Mouse (Mus musculus) telencephalon, adult 2 months (tissue): ENCODE data around the gene D17Wsu92e.

Experiments used
- DNase-seq: peaks from one replicate; pipeline ENCODE4 v3.0.0-alpha.2; 2011; ENCODE audit warnings: low read depth, low spot score

The D17Wsu92e gene

DNA sequence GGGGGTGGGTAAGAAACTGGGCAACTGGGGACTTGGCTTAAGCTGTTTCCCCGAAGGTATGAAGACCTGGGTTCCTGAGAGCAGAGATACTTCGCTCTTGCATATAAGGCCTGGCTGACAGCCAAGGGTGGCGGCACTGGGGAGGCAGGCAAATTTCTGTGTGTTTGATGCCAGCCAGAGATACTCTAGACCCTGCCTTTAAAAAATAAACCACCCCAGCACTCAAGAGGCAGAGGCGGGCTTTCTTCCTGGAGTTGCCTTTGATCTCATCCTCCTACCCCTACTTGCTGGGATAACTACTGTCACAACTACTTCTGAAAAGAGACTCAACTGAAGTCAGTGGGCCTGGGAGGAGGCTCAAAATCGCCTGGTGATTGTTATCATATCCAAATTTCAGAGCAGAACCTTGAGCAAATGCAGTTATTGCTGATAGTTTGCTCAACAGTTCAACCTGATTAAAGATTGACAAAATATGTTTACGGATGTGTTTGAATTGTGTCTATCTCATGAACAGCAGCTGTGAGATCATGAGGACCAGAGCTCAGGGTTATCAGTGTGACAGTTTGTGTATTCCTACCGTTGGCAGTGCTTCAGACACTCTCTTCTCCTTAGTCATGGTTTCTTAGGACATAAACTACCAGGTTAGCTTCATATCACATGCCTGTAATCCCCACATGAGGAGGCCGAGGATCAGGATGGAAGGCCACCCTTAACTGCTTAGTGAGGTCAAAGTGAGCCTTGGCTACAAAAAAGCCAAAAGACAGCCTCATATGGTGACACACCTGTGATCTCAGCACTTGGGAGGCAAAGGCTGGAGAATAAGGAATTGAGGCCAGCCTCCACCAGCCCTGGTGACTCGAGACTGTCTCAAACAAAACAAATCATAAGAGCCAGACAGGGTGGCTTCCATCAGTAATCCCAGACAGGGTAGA lies 1.2 kb upstream of the D17Wsu92e start:
- DNase-seq: no peak

DNA sequence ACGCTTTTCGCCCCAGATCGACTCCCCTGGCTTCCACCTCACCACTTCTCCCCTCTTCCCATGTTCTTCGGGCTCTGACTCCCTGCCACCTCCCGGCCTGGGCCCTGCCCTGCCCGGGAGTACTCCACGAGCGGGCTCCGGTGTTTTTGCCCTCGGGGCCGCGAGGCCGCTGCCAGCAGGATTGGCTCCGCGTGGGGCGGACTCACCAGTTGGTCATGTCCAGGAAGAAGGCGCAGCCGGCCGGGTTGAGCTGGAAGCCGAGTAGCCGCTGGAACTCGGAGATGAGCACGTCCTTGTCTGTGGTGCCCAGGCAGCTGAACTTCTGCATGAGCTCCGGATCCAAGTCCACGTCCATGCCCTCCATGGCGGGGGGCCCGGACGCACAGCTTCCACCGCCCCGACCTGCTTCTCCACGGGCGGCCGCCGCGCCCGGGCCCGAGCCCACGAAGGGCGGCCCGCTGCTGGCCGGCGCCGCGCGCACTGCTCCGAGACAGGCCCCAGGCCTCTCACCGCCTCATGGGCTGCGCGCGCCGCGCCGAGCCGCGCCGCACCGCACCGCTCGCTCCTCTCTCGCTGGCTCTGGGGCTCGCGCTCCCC lies 379 bp downstream of the D17Wsu92e start:
- DNase-seq: no peak

DNA sequence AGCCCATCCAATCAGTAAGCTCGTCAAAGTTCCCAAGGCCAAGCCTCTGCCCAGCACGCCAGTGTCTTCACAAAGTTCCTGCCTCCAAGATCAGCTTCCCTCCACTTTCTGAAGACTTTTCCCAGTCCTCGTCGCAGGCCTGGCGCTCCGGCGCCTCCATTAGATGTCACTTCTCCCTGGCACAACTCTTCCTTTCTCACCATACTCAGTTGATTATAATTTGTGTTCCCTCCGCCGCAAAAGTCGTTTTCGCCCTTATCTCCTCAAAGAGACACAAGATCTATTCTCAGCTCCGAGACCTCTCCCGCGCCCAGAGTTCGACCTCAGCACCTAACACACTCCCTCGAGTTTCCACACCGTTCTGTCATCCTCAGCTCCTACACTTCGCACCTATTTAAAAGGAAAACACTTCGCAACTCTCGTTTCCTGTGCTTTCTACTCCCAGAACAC lies 902 bp downstream of the D17Wsu92e start:
- no peak for DNase-seq

DNA sequence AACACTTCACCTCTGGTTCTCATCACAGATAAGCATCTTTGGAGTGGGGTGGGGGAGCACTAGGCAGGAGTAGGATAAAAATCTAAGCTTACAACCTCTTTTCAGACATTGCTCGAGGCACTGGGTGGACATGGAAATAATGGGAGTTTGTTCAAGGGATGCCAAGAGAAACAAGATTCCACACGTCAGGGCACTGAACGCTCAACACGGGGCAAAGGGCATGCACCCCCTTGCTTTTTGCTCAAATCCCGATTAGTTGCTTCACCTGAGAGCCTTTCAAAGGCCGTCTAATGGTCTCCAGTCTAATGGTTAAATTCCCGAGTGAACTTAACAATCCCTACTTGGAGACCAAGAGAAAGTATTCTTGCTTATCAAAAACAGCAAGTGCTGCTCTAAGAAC lies 1.4 kb downstream of the D17Wsu92e start:
- no peak for DNase-seq

DNA sequence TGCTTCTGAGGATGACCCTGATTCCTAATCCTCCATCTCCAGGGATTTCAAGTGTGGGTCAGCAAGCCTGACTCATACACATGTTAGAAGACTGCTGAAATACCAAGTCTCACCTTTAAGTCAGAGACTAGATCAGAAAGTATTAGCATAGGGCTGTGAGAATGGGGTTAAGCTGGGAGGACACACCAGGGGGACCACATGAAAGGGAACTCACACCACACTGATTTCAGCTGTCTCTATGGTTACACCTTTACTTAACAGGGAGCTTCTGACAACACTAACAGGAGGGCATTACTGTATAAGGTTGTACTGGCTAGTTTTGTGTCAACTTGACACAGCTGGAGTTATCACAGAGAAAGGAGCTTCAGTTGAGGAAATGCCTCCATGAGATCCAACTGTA lies 5.8 kb downstream of the D17Wsu92e start:
- DNase-seq: no peak

DNA sequence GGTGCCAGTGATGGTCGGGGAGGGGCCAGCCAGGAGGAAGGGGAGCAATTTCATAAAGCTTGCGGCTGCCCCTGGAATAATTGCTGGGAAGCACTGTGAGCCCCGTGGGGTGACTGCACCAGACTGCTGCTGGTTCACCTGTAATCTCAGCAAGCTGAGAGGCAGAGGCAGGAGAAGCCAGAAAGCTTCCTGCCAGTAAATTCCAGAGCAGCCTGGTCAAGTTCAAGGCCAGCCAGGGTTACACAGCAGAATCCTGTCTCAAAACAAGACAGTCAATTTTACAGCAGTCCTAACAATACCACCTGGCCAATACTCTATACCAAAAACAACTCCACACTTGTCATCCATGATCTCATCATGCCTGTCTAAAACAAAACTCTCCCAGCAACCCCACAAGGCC lies 8.5 kb downstream of the D17Wsu92e start:
- no peak for DNase-seq

DNA sequence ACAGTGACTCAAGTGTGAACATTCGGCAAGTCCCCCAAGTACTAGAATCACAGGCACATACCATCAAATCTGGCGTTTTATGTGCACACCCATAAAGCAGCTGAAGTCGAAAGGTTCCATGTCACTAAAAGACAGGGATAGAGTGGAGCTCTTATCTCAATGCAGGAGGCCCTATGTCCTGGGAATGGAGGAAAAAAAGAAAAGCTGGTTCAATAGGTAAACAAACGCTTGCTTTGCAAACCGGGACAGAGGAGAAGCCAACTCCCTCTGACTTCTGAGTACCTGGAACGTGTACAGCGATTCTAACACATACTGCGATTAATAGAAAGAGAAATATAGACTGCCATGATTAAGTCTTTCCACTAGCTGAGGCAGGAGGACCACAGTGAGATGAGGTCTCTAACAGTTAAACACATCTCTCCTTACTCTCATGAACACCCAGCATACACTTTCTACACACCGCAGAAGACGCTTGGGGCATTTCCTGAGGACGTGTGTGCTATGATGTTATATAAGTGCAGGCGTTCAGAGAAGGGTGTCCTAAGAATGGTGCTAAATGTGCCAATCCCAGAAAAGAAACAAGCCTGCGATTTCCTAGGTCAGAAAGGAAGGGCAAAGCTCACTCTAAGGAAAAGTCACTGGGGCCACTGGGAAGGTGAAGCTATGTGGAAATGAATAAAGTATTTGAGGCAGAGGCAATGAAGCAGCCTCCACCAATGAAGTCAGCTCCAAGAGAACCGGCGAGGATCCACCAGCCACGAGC lies 9.7 kb downstream of the D17Wsu92e start:
- DNase-seq: no peak

DNA sequence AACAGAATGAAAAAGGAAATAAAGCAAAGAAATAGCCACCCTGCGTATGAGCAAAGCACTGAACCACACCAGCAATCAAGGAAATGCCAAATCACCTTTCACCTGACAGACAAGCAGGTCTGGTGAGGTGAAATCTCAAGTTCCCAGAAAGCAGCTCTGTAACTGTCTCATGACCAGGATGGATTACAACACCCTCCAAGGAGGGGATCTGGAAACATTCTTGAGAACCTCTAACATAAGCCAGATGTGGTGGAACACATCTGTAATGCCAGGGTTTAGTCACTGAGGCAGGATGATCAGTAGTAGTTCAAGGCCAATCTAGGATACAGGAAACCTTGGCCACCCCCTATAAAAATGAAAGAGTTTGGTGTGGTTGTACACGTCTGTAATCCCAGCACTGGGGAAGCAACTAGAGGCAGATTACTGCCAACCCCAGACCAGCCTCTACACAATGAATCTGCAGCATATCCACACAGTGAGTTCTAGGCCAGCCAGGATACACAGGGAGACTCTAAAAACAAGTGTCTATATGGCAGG lies 12.8 kb downstream of the D17Wsu92e start:
- DNase-seq: no peak

DNA sequence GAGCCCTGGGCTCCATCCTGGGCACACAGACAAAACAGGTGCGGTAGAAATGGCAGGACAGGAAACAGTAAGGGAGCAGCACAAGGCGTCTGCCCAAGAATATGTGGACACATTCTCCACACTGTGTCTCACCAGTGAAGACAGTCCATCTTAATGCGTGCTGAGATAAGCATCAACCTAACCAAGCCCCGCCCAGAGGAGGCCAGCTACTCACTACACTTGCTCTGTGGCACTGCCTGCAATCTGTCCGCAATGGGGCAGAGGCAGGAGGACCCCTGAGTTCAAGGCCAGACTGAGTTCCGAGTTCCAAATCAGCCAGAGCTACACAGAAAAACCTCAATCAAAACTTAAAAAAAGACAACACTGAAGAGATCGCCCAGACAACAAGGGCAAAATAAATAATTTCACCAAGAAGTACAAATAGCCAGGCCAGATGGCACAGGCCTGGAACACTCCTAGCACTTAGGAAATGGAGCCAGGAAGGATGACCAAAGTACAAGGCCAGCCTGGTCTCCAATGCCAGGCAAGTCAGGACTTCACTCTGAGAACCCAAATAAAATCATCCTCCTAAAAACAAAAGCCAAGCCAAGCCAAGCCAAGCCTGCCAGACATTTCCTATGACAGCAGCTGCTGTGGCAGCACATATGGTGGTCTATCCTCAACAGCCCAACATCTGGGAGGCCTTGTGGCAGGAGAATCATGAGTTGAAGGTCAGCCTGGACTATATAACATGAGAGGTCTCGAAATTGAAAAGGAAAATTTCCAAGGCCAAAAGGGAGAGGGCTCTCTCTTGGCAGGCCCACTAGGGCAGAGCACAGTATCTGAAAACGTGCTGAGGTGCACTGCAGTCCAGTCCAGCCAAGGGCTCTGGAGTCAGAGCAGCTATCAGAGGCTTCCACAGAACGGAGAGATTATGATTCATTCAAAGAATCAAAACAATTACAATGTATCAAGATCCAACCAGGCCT lies 15.4 kb downstream of the D17Wsu92e start:
- no peak for DNase-seq

DNA sequence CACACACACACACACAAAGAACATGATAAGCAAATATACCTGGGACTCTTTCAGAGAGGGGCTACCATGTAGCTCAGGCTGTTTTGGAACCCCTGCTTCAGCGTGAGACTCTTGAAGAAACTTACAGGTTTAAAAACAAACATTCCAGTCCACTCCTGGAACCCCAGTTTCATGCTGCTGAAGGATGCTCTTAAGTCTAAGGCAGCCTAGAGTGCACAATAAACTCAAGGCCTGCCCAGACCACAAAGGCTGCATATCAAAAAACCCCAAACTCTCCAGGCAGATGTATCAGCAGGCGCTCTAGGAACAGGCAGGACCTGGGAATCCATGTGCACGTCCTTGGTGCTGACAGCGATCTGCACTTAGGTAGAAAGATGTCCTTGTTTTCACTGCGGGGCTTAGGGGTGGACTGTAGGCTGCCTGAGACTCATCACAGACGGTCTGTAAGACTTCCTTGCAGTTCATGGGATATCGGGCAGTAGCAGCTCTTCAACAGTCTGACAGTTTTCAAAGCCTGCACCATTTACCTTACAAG lies 16.2 kb downstream of the D17Wsu92e start:
- DNase-seq: no peak

DNA sequence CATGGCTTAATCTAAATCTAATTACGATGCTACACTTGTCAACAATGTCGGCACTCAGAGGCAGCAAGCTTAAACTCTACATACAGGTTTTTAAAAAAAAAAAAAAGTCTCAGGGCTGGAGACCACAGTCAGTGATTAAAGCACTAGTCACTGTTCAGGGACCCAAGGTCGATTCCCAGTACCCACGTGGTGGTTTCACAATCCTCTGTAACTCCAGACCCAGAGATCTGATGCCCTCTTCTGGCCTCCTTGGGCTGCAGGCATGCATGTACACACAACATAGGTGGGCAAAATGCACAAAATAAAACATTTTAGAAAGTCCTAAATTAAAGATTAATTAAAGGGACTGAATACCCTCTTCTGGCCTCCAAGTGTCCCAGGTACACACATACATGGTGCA lies 16.7 kb downstream of the D17Wsu92e start:
- DNase-seq: no peak

DNA sequence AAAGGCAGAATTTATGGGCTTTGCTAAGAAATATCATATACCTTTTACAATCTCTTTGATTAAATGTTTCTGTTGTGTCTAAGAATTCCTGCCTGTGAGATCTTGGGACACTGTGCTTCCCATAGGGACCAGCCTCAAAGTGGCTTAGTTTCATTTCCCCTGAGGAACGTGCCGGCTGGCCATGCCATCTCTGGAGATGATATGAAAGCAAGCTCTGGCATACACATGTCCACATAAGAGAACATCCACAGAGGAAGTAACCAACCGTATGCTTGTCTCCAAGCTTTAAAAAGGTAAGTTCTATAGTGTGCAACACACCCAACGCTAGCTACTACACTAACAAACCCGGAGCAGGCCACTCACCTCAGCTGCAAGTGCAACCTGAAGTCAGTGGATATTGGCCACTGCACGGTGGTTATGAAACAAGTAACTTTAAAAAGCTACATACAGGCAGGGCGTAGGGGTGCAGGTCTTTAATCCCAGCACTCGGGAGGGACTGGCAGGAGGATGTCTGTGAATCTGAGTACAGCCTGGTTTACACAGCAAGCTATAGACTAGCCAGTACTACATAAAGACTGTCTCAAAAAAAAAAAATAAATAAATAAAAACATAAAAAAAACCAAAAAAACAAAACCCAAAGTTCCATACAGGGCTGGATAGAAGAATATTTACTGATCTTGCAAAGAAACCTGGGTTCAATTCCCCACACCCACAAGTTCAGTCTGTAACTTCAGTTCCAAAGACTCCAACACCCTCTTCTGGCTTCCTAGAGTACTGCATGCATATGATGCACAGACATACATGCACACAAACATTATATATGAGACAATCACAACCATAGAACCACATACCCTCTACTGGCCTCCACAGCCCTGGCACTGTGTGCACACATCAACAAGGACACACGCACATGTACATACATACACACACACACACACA lies 19.5 kb downstream of the D17Wsu92e start:
- no peak for DNase-seq

DNA sequence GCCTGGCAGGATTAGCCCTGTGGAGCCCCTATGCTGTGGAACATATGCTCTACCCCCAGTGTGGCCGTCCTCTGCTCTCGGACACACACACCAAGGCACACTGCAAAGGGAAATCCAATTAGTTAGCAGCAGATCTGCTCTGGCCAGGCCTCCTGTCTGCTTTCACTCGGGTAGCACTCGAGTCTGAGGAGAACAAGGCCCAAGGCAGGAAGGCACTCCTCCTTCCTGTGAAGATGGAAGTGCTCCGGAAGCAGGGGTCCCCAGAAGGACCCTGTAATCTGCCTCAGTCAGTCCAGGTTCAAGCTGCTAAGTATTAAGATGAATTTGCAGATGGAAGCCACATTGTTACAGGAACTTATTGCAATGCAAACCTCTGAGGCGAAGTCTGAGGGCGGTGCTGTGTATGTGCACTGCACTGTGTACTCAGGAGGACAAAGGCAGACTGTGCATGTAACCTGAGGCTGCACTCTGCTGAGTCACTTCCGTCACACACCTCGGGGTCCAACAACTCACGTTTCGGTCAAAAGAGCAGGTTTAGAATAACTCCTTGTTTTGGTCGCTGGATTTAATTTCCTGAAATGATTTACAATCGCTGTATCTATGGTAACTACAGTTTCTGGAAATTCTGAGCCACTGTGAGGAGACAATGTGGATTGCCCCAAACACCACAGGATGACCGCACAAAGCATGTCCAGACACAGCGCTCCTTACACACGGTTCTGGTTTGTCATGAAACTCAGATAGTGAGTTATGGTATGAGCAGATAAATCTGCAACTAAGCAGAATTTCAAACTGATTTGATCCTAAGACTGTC lies 20.5 kb downstream of the D17Wsu92e start:
- no peak for DNase-seq

DNA sequence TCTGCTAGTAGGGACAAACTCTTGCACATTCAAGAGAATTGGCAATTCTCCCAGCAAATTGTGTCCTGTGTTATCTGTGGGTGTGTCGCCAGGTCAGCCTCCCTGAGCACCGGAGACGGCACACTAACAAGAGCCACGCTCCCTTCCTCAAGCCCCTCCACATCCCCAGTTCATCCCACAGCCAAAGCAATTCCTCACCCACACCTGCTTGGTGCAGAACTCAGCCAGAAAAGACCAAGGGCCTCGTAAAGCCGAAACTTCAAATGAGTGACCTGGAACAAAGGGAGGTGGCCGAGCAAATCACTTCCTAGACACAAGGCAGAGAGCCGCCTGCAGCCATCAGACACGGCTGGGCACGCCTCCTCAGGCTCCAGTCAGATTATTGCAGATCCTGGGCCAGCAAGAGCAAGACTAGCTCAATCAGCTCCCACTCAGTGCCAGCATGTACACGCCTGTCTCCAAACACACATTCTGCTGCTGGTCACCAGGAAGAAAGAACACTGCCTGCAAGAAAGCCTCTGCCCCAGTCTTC lies 23.0 kb downstream of the D17Wsu92e start:
- DNase-seq: no peak

DNA sequence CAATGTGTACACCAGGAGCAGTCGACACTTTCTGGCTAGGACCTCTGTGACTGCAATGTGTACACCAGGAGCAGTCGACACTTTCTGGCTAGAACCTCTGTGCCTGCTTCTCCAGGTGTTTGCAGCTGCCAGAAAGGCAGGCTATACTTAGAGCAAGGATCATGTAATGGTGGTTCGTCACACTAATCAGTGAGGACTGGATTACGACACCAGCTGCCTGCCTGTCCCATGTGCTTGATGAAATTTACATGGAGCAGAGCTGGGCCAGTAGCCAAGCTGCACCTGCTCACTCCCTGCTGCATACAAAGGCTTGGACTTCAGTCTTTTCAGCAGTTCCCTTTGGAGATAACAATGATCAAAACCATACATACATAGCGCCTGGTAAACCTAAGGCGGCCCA lies 23.7 kb downstream of the D17Wsu92e start:
- DNase-seq: no peak

DNA sequence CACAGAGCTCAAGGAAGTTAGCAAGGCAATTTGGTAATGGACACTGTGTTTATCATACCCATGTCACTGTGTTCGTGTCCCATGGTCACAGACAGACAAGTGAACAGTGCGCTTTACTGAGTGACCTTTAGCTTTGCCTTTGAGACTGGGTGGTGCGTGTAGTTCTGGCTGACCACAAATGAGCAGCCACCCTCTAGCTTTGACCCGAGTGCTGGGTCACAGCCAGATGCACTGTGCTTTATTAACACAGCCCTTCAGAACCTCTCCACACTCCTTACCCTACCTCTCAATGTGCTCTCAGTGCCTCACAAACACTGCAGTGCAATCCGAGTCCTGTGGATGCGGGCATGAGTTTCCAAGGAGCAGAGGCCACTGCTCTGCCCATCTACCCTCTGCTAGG lies 27.3 kb downstream of the D17Wsu92e start:
- no peak for DNase-seq

DNA sequence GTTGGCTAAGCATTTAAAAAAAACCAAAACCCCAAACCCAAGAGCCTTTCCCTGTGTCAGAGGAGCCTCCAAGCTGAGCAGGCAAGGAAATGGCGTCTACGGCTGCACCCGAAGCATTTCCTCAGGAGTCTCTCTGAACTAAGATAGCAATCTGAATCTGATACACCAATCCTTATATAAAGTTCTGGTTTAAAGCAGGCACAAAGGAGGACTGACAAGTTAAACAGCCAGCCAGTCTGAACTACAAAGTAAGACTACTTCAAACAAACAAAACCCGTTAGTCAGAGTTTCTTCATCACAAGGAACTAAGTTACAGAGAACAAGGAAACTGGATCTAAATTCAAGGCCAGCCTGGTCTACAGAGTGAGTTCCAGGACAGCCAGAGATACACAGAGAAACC lies 27.9 kb downstream of the D17Wsu92e start:
- DNase-seq: no peak

DNA sequence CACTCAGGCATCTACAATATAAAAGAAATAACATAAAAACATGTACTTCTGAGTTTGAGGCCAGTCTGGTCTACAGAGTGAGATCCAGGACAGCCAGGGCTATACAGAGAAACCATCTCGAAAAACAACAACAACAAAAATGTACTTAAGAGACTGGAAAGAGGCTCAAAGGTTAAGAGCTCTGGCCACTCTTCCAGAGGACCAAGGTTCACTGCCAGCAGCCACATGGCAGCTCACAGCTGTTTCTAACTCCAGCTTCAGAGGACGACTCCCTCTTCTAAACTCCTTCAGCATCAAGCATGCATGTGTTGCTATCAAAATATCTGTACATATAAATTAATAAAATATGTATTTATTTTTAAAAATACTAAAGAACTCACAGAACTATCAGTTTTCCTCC lies 28.9 kb downstream of the D17Wsu92e start:
- DNase-seq: no peak
